Comparison of ENCODE assay signal across 25 mouse cellular contexts in genomic region chr3:28843231-28843630, GRCm38 (mm10). TPM values are rescaled to one million over a fixed set of nuclear protein-coding genes. Genes with fewer than 3 reads are reported as not detected.
"Had no signal": no experiment of that assay in that cellular context is flagged by ENCODE, and none has a peak within 500 bp of the region (broad histone marks: within the 10 kb centered on the region; RNA-seq: fewer than 3 reads in every experiment).

No protein-coding gene starts in this region.

- H3K4me1 ChIP-seq: limb, embryonic 15.5 days; liver, embryonic 12.5 days had no signal

- H3K27ac ChIP-seq: limb, embryonic 15.5 days; liver, embryonic 12.5 days; neural tube, embryonic 13.5 days had no signal

- H3K9me3 ChIP-seq: limb, embryonic 15.5 days; liver, embryonic 12.5 days; midbrain, embryonic 10.5 days; neural tube, embryonic 13.5 days had no signal

- H3K4me3 ChIP-seq: limb, embryonic 15.5 days; liver, embryonic 12.5 days; midbrain, embryonic 10.5 days; neural tube, embryonic 13.5 days had no signal

- H3K4me2 ChIP-seq: limb, embryonic 15.5 days; liver, embryonic 12.5 days; lung, embryonic 14.5 days; neural tube, embryonic 13.5 days had no signal

- H3K36me3 ChIP-seq: limb, embryonic 15.5 days; liver, embryonic 12.5 days; midbrain, embryonic 10.5 days; neural tube, embryonic 13.5 days had no signal

- ATAC-seq: inflammation-experienced regulatory T-cells, adult 6 months; intestine, postnatal 0 days; liver, embryonic 12.5 days; midbrain, embryonic 16.5 days had no signal

- DNase-seq: layer of hippocampus, adult 9-11 months; layer of hippocampus, postnatal 36 days; lung, embryonic 14.5 days; lung, postnatal 10 days; lung, postnatal 4 days; retina, postnatal 1 day; right cerebral cortex, postnatal 4 days; spleen, adult 18-20 months; thymus, adult 18-20 months; thymus, postnatal 25 days had no signal

- H3K27me3 ChIP-seq: limb, embryonic 15.5 days; liver, embryonic 12.5 days; neural tube, embryonic 13.5 days had no signal

- H3K9ac ChIP-seq: limb, embryonic 15.5 days; liver, embryonic 12.5 days; lung, embryonic 14.5 days; neural tube, embryonic 13.5 days had no signal

RNA-seq across cellular contexts. Expression of gene Gm1527, which starts 49.2 kb away (rescaled TPM):
- total RNA-seq: layer of hippocampus, adult 18-20 months; layer of hippocampus, postnatal 36 days; left cerebral cortex, adult 8-10 months; left cerebral cortex, postnatal 25 days; megakaryocyte, adult 5-6 weeks had no signal
- polyA plus RNA-seq: inflammation-experienced regulatory T-cells, adult 6 months; intestine, postnatal 0 days; limb, embryonic 11.5 days; limb, embryonic 15.5 days; liver, embryonic 12.5 days; liver, embryonic 16.5 days; lung, embryonic 14.5 days; midbrain, embryonic 10.5 days; midbrain, embryonic 16.5 days; neural tube, embryonic 13.5 days; stomach, embryonic 14.5 days; urinary bladder, adult 2 months had no signal
